8 mouse cellular contexts compared by ENCODE assay signal in genomic region chr1:133076681-133077514, GRCm38 (mm10). TPM values are rescaled to one million over a fixed set of nuclear protein-coding genes. Genes with fewer than 3 reads are reported as not detected.
A peak's percentile ranks its signal among the peaks of the same experiment; 100 is the strongest.
DNase-seq lines count a peak whose midpoint lies in the region; ATAC-seq and TF ChIP-seq lines count a peak whose summit lies in the region.

No protein-coding gene starts in this region.

- no peak overlapping the region for H3K4me3 ChIP-seq in testis, adult 2 months (ENCODE audit: control insufficient read depth, low read depth, low read length)
- H3K4me3 ChIP-seq in limb, embryonic 15.5 days, result no peak overlapping the region
- H3K4me3 ChIP-seq in stomach, embryonic 16.5 days (replicated peaks; ENCODE audit: low read length), result no peak overlapping the region

- peaks cover 2% of the 10 kb centered on the region; the same call in 1 of the 2 replicates for H3K4me1 ChIP-seq in testis, adult 2 months (ENCODE audit: control insufficient read depth, insufficient read depth, low read length)
- peaks cover 23% of the 10 kb centered on the region for H3K4me1 ChIP-seq in limb, embryonic 15.5 days
- peaks cover 22% of the 10 kb centered on the region for H3K4me1 ChIP-seq in stomach, embryonic 16.5 days (ENCODE audit: control insufficient read depth, insufficient read depth, low read length)

- no peak for TF ChIP-seq CTCF in testis, adult 2 months (IDR thresholded peaks at IDR 0.05; ENCODE audit: control insufficient read depth, insufficient read depth, insufficient replicate concordance, low read depth, low read length)

- no peaks in the 10 kb centered on the region for H3K36me3 ChIP-seq in testis, adult 2 months (ENCODE audit: control insufficient read depth, insufficient read depth, low read length)
- H3K36me3 ChIP-seq in limb, embryonic 15.5 days, result peaks cover 22% of the 10 kb centered on the region
- H3K36me3 ChIP-seq in stomach, embryonic 16.5 days (ENCODE audit: control insufficient read depth, insufficient read depth, low read length), result no peaks in the 10 kb centered on the region

- intact Hi-C loops in left cerebral cortex, postnatal 36 days (cut with DNase I), result no loop called here

- no peak for DNase-seq in testis, postnatal 14 days (ENCODE audit: low spot score)
- peak; percentile 71 for DNase-seq in heart, adult 8-10 months (ENCODE audit: low spot score)
- no peak for DNase-seq in left cerebral cortex, postnatal 36 days (ENCODE audit: low spot score in 2 of 2)
- DNase-seq in adrenal gland, postnatal 10 days, result no peak
- no peak for DNase-seq in right cerebral cortex, adult 2 months (ENCODE audit: low spot score in 2 of 2)

- H3K9ac ChIP-seq in limb, embryonic 15.5 days, result no peak overlapping the region
- peak overlapping the region; percentile 49; the same call in 1 of the 2 replicates for H3K9ac ChIP-seq in stomach, embryonic 16.5 days (ENCODE audit: low read length)

- ATAC-seq in limb, embryonic 15.5 days (ENCODE audit: insufficient number of reproducible peaks, low FRiP score, low TSS enrichment, low read depth), result no peak
- peak; percentile 86 for ATAC-seq in stomach, embryonic 16.5 days (ENCODE audit: insufficient read depth, low FRiP score)

- H3K27ac ChIP-seq in testis, adult 2 months (ENCODE audit: control insufficient read depth, insufficient read depth, low read depth, low read length), result peak overlapping the region; percentile 12; the same call in 1 of the 2 replicates
- H3K27ac ChIP-seq in limb, embryonic 15.5 days, result peak overlapping the region; percentile 75
- peak overlapping the region; percentile 93 for H3K27ac ChIP-seq in stomach, embryonic 16.5 days (ENCODE audit: low read length)

- WGBS in limb, embryonic 15.5 days, result 52% methylated on average over 20 of the region's 20 CpGs
- WGBS in stomach, embryonic 16.5 days, result 28% methylated on average over 20 of the region's 20 CpGs

- no peak for TF ChIP-seq POLR2A in testis, adult 2 months (IDR thresholded peaks at IDR 0.05; ENCODE audit: control insufficient read depth, low read depth, low read length)

- no peak overlapping the region for H3K4me2 ChIP-seq in limb, embryonic 15.5 days
- 0 out of 2 replicates have a peak overlapping the region, but pooled peaks have one; percentile 14 for H3K4me2 ChIP-seq in stomach, embryonic 16.5 days (ENCODE audit: low read depth, low read length)

- no peaks in the 10 kb centered on the region for H3K27me3 ChIP-seq in testis, adult 2 months (ENCODE audit: control insufficient read depth, insufficient read depth, low read length)
- H3K27me3 ChIP-seq in limb, embryonic 15.5 days, result no peaks in the 10 kb centered on the region
- H3K27me3 ChIP-seq in stomach, embryonic 16.5 days (ENCODE audit: control insufficient read depth, insufficient read depth, low read length), result no peaks in the 10 kb centered on the region

- H3K9me3 ChIP-seq in limb, embryonic 15.5 days, result no peaks in the 10 kb centered on the region
- H3K9me3 ChIP-seq in stomach, embryonic 16.5 days (replicated peaks; ENCODE audit: control insufficient read depth, low read length), result no peaks in the 10 kb centered on the region

RNA-seq across cellular contexts. Expression of gene Pik3c2b, which starts 31.4 kb away (rescaled TPM):
- 1.1 and 1.3 TPM in 2 replicates for polyA plus RNA-seq in testis, adult 2 months (2012; rRNA removed)
- 10 to 100 TPM; 19.2 to 20.8 (median 19.9) TPM for total RNA-seq in heart, adult 8-10 months (2022)
- polyA plus RNA-seq in limb, embryonic 15.5 days (2015; fragmentation: Nextera tagmentation; extraction: Ambion mirVana), result 6.8 and 7.5 TPM in 2 replicates
- polyA plus RNA-seq in stomach, embryonic 16.5 days (2015; fragmentation: Nextera tagmentation; extraction: Ambion mirVana), result 8.5 and 9.3 TPM in 2 replicates
- 10 to 100 TPM; 12.4 to 18.6 TPM for total RNA-seq in left cerebral cortex, postnatal 36 days (2021)
- total RNA-seq in adrenal gland, postnatal 10 days (2021), result 10 to 100 TPM in 1 of 2 experiments, 1 to 10 TPM in 1; 8.8 to 14.1 TPM

RNA-seq across cellular contexts. Expression of gene Mdm4, which starts 46.5 kb away (rescaled TPM):
- polyA plus RNA-seq in testis, adult 2 months (2012; rRNA removed), result 39.6 and 46.7 TPM in 2 replicates
- 10 to 100 TPM; 19.5 to 30.7 (median 22.6) TPM for total RNA-seq in heart, adult 8-10 months (2022)
- 32.2 and 35.9 TPM in 2 replicates for polyA plus RNA-seq in limb, embryonic 15.5 days (2015; fragmentation: Nextera tagmentation; extraction: Ambion mirVana)
- 32.1 and 33.7 TPM in 2 replicates for polyA plus RNA-seq in stomach, embryonic 16.5 days (2015; fragmentation: Nextera tagmentation; extraction: Ambion mirVana)
- 10 to 100 TPM; 63.2 to 91.1 TPM for total RNA-seq in left cerebral cortex, postnatal 36 days (2021)
- total RNA-seq in adrenal gland, postnatal 10 days (2021), result 100 to 1,000 TPM in 1 of 2 experiments, 10 to 100 TPM in 1; 58.5 to 101 TPM

RNA-seq across cellular contexts. Expression of gene Ppp1r15b, which starts 54.0 kb away (rescaled TPM):
- 11.1 and 11.8 TPM in 2 replicates for polyA plus RNA-seq in testis, adult 2 months (2012; rRNA removed)
- 10 to 100 TPM; 20.8 to 24.3 (median 21.7) TPM for total RNA-seq in heart, adult 8-10 months (2022)
- 34.5 and 36.6 TPM in 2 replicates for polyA plus RNA-seq in limb, embryonic 15.5 days (2015; fragmentation: Nextera tagmentation; extraction: Ambion mirVana)
- polyA plus RNA-seq in stomach, embryonic 16.5 days (2015; fragmentation: Nextera tagmentation; extraction: Ambion mirVana), result 55.3 and 57.0 TPM in 2 replicates
- 10 to 100 TPM; 41.7 to 42.4 TPM for total RNA-seq in left cerebral cortex, postnatal 36 days (2021)
- total RNA-seq in adrenal gland, postnatal 10 days (2021), result 100 to 1,000 TPM in 1 of 2 experiments, 10 to 100 TPM in 1; 83.1 to 108 TPM

Comparison
In these comparisons a context has a peak if more than half of its experiments do, and no peak if none do; other contexts are left out.
1. H3K27ac ChIP-seq: peak in every context shown above with its lines; median percentile 93 in stomach, embryonic 16.5 days; 75 in limb, embryonic 15.5 days; 12 in testis, adult 2 months.